Mouse (Mus musculus) embryonic fibroblast, embryonic 13.5 days (primary cell): ENCODE measurements around the gene Zswim2. TPM values are rescaled to one million over a fixed set of nuclear protein-coding genes. Genes with fewer than 3 reads are reported as not detected.
"Not testable (repeated sequence)": the region's sequence is repeated elsewhere in the genome, so short reads cannot be mapped to it uniquely, and the experiment has no call there.

Experiments
- H3K27ac ChIP-seq: 2 replicates; pipeline ENCODE4 v1.5.1; 2012; ENCODE audit warnings: low read length, control low read depth, inconsistent platforms; ENCODE audit not compliant: insufficient read depth
- H3K4me1 ChIP-seq: 2 replicates; pipeline ENCODE4 v1.6.1; 2011; ENCODE audit warnings: low read length; ENCODE audit not compliant: control insufficient read depth, insufficient read depth
- H3K4me3 ChIP-seq: 2 replicates; pipeline ENCODE4 v1.5.1; 2011; ENCODE audit warnings: mild to moderate bottlenecking, control low read depth, low read length; ENCODE audit not compliant: insufficient read depth
- CTCF ChIP-seq: IDR thresholded peaks from 2 replicates; pipeline ENCODE4 v1.5.1; 2011; ENCODE audit warnings: mild to moderate bottlenecking, control low read depth, low read length, moderate library complexity, borderline replicate concordance; ENCODE audit not compliant: insufficient read depth
- POLR2A ChIP-seq: IDR thresholded peaks from 2 replicates; pipeline ENCODE4 v1.6.1; 2011; ENCODE audit warnings: low read depth, mild to moderate bottlenecking, control low read depth, low read length, moderate library complexity
- polyA plus RNA-seq: library from polyadenylated mRNA; stranded (reverse); fragments of >200 nt; gene quantifications from 2 replicates; pipeline ENCODE4 v1.2.4, GENCODE M21; 2011; ENCODE audit warnings: low read depth; ENCODE audit not compliant: missing spikeins, insufficient read length

Gene Zswim2
- polyA plus RNA-seq: not detected in 2 replicates

DNA sequence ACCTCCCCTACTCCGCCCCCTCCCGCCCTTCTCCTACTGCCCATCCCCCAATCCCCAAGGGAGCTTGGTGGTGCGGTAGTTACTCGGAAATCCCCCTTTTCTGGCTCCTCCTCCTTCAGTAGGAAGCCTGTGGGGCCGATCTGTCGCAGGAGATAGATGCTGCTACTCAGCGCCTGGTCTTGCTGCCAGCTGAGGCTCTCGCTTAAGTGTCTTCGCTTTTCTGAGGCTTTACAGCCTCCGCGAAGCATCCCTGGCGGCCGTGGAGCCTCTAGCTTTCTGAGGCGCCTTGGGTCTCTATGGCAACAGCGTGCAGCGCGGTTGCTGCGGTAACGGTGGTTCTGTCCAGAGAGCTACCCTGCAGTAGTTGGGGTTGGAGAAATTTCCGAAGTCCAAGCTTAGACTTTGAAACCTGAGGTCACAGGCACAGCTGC lies at the start of gene Zswim2:
Zswim2 (minus strand) TSS at position 298 of the 431 bp plus-strand sequence.
- peaks cover 2% of the 10 kb centered on the region; the same call in 1 of the 2 replicates for H3K4me1 ChIP-seq
- peak within 1 kb of the TSS; percentile 16 for H3K4me3 ChIP-seq
- TF ChIP-seq POLR2A (no peak), CTCF (no peak)

GRCm38 (mm10) chr2:83990253-83990652 lies 49.2 kb upstream of the Zswim2 start, which contains the start of gene Gm13691:
Gm13691 (plus strand) TSS chr2:83990553.
- not testable (repeated sequence) for H3K4me1 ChIP-seq, H3K4me3 ChIP-seq, H3K27ac ChIP-seq

More for the DNA sequence above, at the start of gene Zswim2:
- no peak within 1 kb of the TSS for H3K27ac ChIP-seq

DNA sequence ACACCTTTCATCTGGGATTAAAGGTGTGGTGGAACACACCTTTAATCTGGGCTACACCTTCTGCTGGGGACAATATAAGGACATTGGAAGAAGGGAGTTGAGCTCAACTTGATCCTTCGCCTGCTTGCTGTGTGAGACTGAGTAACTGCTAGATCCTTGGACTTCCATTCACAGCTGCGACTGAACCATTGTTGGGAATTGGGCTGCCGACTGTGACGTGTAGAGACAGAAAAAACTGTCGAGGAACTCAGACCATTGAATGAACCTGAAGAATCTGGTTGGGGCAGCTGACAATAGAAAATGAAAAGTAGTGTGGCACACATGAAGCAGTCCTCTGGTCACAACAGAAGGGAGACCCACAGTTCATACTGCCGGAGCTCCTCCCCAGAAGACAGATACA lies 43.4 kb upstream of the Zswim2 start, which contains the start of gene Gm13697:
Gm13697 (plus strand) TSS at position 301 of the 400 bp plus-strand sequence.
- H3K4me3 ChIP-seq, H3K4me1 ChIP-seq, H3K27ac ChIP-seq: not testable (repeated sequence)

GRCm38 (mm10) chr2:83978633-83979032 lies 37.6 kb upstream of the Zswim2 start, which contains the start of gene Gm13694:
Gm13694 (plus strand) TSS chr2:83978933.
- not testable (repeated sequence) for H3K4me3 ChIP-seq, H3K27ac ChIP-seq

GRCm38 (mm10) chr2:83972823-83973222 lies 31.8 kb upstream of the Zswim2 start, which contains the start of gene Gm13696:
Gm13696 (plus strand) TSS chr2:83973123.
- H3K27ac ChIP-seq, H3K4me1 ChIP-seq, H3K4me3 ChIP-seq: not testable (repeated sequence)

More at GRCm38 (mm10) chr2:83978633-83979032, 37.6 kb upstream of the Zswim2 start, which contains the start of gene Gm13694:
- not testable (repeated sequence) for H3K4me1 ChIP-seq

DNA sequence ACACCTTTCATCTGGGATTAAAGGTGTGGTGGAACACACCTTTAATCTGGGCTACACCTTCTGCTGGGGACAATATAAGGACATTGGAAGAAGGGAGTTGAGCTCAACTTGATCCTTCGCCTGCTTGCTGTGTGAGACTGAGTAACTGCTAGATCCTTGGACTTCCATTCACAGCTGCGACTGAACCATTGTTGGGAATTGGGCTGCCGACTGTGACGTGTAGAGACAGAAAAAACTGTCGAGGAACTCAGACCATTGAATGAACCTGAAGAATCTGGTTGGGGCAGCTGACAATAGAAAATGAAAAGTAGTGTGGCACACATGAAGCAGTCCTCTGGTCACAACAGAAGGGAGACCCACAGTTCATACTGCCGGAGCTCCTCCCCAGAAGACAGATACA lies 26.0 kb upstream of the Zswim2 start, which contains the start of gene Gm13695:
Gm13695 (plus strand) TSS at position 301 of the 400 bp plus-strand sequence.
- H3K4me1 ChIP-seq, H3K27ac ChIP-seq, H3K4me3 ChIP-seq: not testable (repeated sequence)

DNA sequence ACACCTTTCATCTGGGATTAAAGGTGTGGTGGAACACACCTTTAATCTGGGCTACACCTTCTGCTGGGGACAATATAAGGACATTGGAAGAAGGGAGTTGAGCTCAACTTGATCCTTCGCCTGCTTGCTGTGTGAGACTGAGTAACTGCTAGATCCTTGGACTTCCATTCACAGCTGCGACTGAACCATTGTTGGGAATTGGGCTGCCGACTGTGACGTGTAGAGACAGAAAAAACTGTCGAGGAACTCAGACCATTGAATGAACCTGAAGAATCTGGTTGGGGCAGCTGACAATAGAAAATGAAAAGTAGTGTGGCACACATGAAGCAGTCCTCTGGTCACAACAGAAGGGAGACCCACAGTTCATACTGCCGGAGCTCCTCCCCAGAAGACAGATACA lies 20.2 kb upstream of the Zswim2 start, which contains the start of gene Gm13693:
Gm13693 (plus strand) TSS at position 301 of the 400 bp plus-strand sequence.
- H3K4me3 ChIP-seq, H3K27ac ChIP-seq, H3K4me1 ChIP-seq: not testable (repeated sequence)

- not testable (repeated sequence) for H3K4me3 ChIP-seq, H3K27ac ChIP-seq, H3K4me1 ChIP-seq
These were observed 14.4 kb upstream of the Zswim2 start, which contains the start of gene Gm13698 for GRCm38 (mm10) chr2:83955393-83955792. Gm13698 (plus strand) TSS chr2:83955693.

GRCm38 (mm10) chr2:83941792-83942191 lies 764 bp upstream of the Zswim2 start:
- TF ChIP-seq POLR2A (no peak), CTCF (no peak)
- no peak overlapping the region for H3K4me3 ChIP-seq
- H3K27ac ChIP-seq: no peak overlapping the region
- H3K4me1 ChIP-seq: peaks cover 2% of the 10 kb centered on the region; the same call in 1 of the 2 replicates

DNA sequence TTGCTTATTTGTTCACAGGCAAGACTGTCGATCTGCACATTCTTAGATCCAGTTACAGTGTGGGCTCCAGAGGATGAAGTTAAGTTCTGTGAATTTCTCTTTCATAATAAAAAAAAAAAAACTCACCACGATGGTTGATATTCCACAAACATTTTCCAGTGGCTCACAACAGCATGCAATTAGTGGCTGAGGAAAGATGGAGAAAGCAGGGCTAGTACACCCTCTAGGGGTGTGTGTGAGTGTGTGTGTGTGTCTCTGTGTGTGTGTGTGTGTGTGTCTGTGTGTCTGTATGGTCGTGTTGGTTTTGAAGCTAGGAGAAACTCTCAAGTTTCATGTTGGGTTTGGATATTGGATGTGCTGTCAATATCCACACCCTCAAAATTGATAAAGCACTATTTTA lies 350 bp upstream of the Zswim2 start:
- H3K4me3 ChIP-seq: peak overlapping the region; percentile 16; the same call in 1 of the 2 replicates
- TF ChIP-seq CTCF (no peak), POLR2A (no peak)

DNA sequence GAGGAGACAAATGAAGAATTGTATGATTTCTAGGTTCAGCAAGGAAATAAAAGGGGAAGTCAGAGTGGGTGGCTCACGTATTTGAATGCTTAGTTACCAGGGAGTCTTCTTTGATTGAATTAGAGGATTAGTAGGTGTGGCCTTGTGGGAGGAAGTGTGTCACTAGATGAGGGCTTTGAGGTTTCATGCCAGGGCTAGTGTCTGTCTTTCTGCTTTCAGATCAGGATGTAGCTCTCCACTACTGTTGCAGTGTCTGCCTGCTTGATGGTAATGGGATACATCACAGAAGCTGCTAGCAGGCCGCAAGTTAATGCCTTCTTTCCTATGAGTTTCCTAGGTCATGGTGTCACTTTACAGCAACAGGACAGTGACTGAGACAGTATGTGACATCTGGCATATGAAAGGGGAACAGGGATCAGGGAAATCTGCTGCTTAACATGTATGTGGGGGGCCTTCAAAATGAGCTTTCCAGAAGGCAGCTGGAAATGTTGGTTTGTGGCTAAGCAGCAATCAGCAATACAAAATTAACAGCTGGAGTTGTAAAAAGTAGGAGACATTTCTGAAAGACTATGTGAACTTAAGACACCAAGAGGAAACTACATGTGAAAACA lies 11.4 kb downstream of the Zswim2 start:
- H3K4me3 ChIP-seq: no peak overlapping the region

More for the DNA sequence above, 350 bp upstream of the Zswim2 start:
- no peak overlapping the region for H3K27ac ChIP-seq
- H3K4me1 ChIP-seq: peaks cover 2% of the 10 kb centered on the region; the same call in 1 of the 2 replicates

More for the DNA sequence above, 11.4 kb downstream of the Zswim2 start:
- Histone ChIP-seq H3K27ac (no peak overlapping the region), H3K4me1 (no peaks in the 10 kb centered on the region)
- no peak for TF ChIP-seq CTCF
